Mouse (Mus musculus) kidney, embryonic 15.5 days (tissue): ENCODE measurements around the gene Acpp. TPM values are rescaled to one million over a fixed set of nuclear protein-coding genes. Genes with fewer than 3 reads are reported as not detected.
"Not testable (repeated sequence)": the region's sequence is repeated elsewhere in the genome, so short reads cannot be mapped to it uniquely, and the experiment has no call there.

Experiments used
- ATAC-seq: fragments of 200-750 bp; cut with Nextera tagmentation; replicated peaks from 2 replicates; pipeline ENCODE4 v1.8.0; 2017; ENCODE audit warnings: moderate TSS enrichment; ENCODE audit not compliant: low FRiP score
- H3K27ac ChIP-seq: fragments of 300-500 bp; sonication (generic); 2 replicates; pipeline ENCODE4 v1.5.1; 2015; ENCODE audit warnings: mild to moderate bottlenecking, inconsistent platforms
- H3K27me3 ChIP-seq: fragments of 300-500 bp; sonication (generic); 2 replicates; pipeline ENCODE4 v1.6.1; 2015; ENCODE audit warnings: inconsistent platforms
- H3K36me3 ChIP-seq: fragments of 300-500 bp; sonication (generic); 2 replicates; pipeline ENCODE4 v1.6.1; 2015; ENCODE audit warnings: inconsistent platforms
- H3K4me1 ChIP-seq: fragments of 300-500 bp; sonication (generic); 2 replicates; pipeline ENCODE4 v1.6.1; 2015; ENCODE audit warnings: inconsistent platforms
- H3K4me2 ChIP-seq: fragments of 300-500 bp; sonication (generic); 2 replicates; pipeline ENCODE4 v1.6.1; 2015; ENCODE audit warnings: moderate library complexity, mild to moderate bottlenecking, inconsistent platforms
- H3K4me3 ChIP-seq: fragments of 300-500 bp; sonication (generic); replicated peaks from 2 replicates; pipeline ENCODE4 v1.5.1; 2015; ENCODE audit warnings: mild to moderate bottlenecking, inconsistent platforms
- H3K9ac ChIP-seq: fragments of 300-500 bp; sonication (generic); 2 replicates; pipeline ENCODE4 v1.6.1; 2015; ENCODE audit warnings: mild to moderate bottlenecking, inconsistent platforms
- H3K9me3 ChIP-seq: fragments of 300-500 bp; sonication (generic); replicated peaks from 2 replicates; pipeline ENCODE4 v1.6.1; 2016; ENCODE audit warnings: inconsistent platforms
- WGBS: fragments of 180-500 bp; shearing (Covaris S2); methylation state at CpG from one replicate; pipeline ENCODE4 v1.1.7; 2015; ENCODE audit warnings: mixed read lengths; 5-methylcytosine and 5-hydroxymethylcytosine counted together
- polyA plus RNA-seq: library from polyadenylated mRNA; unstranded; fragments of >200 nt; fragmentation: Nextera tagmentation; extraction: Ambion mirVana; gene quantifications from 2 replicates; pipeline ENCODE4 v1.2.1, GENCODE M21; 2015

Acpp gene
- 1.7 and 2.2 TPM in 2 replicates for polyA plus RNA-seq

GRCm38 (mm10) chr9:104337183-104337931 is at the start of gene Acpp:
Gene Acpp, minus strand, starts transcription at chr9:104337748.
- H3K9me3 ChIP-seq, result no peaks in the 10 kb centered on the region
- no peaks in the 10 kb centered on the region for H3K36me3 ChIP-seq
- 0 out of 2 replicates have a peak within 1 kb of the TSS, but pooled peaks have one; percentile 3 for H3K9ac ChIP-seq
- peak within 1 kb of the TSS; percentile 58 for H3K4me2 ChIP-seq
- peak within 1 kb of the TSS; percentile 33 for H3K4me3 ChIP-seq
- H3K27me3 ChIP-seq, result no peaks in the 10 kb centered on the region
- peaks cover 12% of the 10 kb centered on the region for H3K4me1 ChIP-seq
- peak within 1 kb of the TSS; percentile 45; the same call in 1 of the 2 replicates for H3K27ac ChIP-seq
- peak; percentile 91 for ATAC-seq
- WGBS, result 18% methylated on average over 18 of the region's 18 CpGs

- H3K27ac ChIP-seq, result no peak overlapping the region
Measured at GRCm38 (mm10) chr9:104382571-104383170, 45.1 kb upstream of the Acpp start.

GRCm38 (mm10) chr9:104379532-104380162 is 42.1 kb upstream of the Acpp start:
- no peak for ATAC-seq
- H3K27me3 ChIP-seq, result no peaks in the 10 kb centered on the region
- H3K27ac ChIP-seq, result no peak overlapping the region
- H3K4me2 ChIP-seq, result no peak overlapping the region
- H3K4me1 ChIP-seq, result no peaks in the 10 kb centered on the region
- H3K4me3 ChIP-seq, result no peak overlapping the region
- H3K9me3 ChIP-seq, result no peaks in the 10 kb centered on the region
- H3K9ac ChIP-seq, result no peak overlapping the region
- no peaks in the 10 kb centered on the region for H3K36me3 ChIP-seq
- WGBS, result 68% methylated on average over 9 of the region's 9 CpGs

More at GRCm38 (mm10) chr9:104382571-104383170, 45.1 kb upstream of the Acpp start:
- no peak for ATAC-seq
- no peaks in the 10 kb centered on the region for H3K4me1 ChIP-seq
- H3K4me2 ChIP-seq, result no peak overlapping the region
- H3K36me3 ChIP-seq, result no peaks in the 10 kb centered on the region
- no peak overlapping the region for H3K4me3 ChIP-seq
- WGBS, result 85% methylated on average over 6 of the region's 6 CpGs
- no peak overlapping the region for H3K9ac ChIP-seq
- no peaks in the 10 kb centered on the region for H3K27me3 ChIP-seq
- H3K9me3 ChIP-seq, result no peaks in the 10 kb centered on the region

GRCm38 (mm10) chr9:104375573-104375972 is 38.0 kb upstream of the Acpp start:
- WGBS, result 21% methylated on average over 3 of the region's 3 CpGs
- H3K4me2 ChIP-seq, result no peak overlapping the region
- 0 out of 2 replicates have a peak, but pooled peaks cover 3% of the 10 kb centered on the region for H3K9me3 ChIP-seq
- H3K9ac ChIP-seq, result no peak overlapping the region
- no peaks in the 10 kb centered on the region for H3K4me1 ChIP-seq
- no peak for ATAC-seq
- H3K27me3 ChIP-seq, result no peaks in the 10 kb centered on the region
- no peak overlapping the region for H3K4me3 ChIP-seq
- H3K36me3 ChIP-seq, result no peaks in the 10 kb centered on the region
- no peak overlapping the region for H3K27ac ChIP-seq

GRCm38 (mm10) chr9:104373253-104373652 is 35.7 kb upstream of the Acpp start:
- 0 out of 2 replicates have a peak, but pooled peaks have one; percentile 46 for ATAC-seq
- H3K36me3 ChIP-seq, result no peaks in the 10 kb centered on the region
- H3K9me3 ChIP-seq, result 0 out of 2 replicates have a peak, but pooled peaks cover 4% of the 10 kb centered on the region
- WGBS, result 20% methylated on average over 6 of the region's 6 CpGs
- no peaks in the 10 kb centered on the region for H3K4me1 ChIP-seq
- H3K4me3 ChIP-seq, result no peak overlapping the region
- H3K9ac ChIP-seq, result no peak overlapping the region
- H3K4me2 ChIP-seq, result no peak overlapping the region
- no peak overlapping the region for H3K27ac ChIP-seq
- H3K27me3 ChIP-seq, result no peaks in the 10 kb centered on the region

GRCm38 (mm10) chr9:104366983-104367382 is 29.4 kb upstream of the Acpp start:
- 87% methylated on average over 2 of the region's 2 CpGs for WGBS
- ATAC-seq, result no peak

GRCm38 (mm10) chr9:104361951-104362350 is 24.4 kb upstream of the Acpp start:
- not testable (repeated sequence) for H3K36me3 ChIP-seq, H3K27me3 ChIP-seq, ATAC-seq, H3K9ac ChIP-seq, H3K4me1 ChIP-seq, H3K4me3 ChIP-seq, H3K9me3 ChIP-seq
- 60% methylated on average over 1 of the region's 1 CpGs for WGBS
- peak overlapping the region; percentile 36 for H3K4me2 ChIP-seq
- peak overlapping the region; percentile 56 for H3K27ac ChIP-seq

More at GRCm38 (mm10) chr9:104366983-104367382, 29.4 kb upstream of the Acpp start:
- Histone ChIP-seq H3K27ac (no peak overlapping the region), H3K36me3 (no peaks in the 10 kb centered on the region), H3K9ac (no peak overlapping the region), H3K4me2 (no peak overlapping the region), H3K4me3 (no peak overlapping the region), H3K4me1 (no peaks in the 10 kb centered on the region), H3K9me3 (0 out of 2 replicates have a peak, but pooled peaks cover 4% of the 10 kb centered on the region), H3K27me3 (no peaks in the 10 kb centered on the region)

- WGBS, result 59% methylated on average over 17 of the region's 17 CpGs
- H3K4me3 ChIP-seq, result no peak overlapping the region
- peak; percentile 80 for ATAC-seq
- H3K36me3 ChIP-seq, result no peaks in the 10 kb centered on the region
- H3K9ac ChIP-seq, result no peak overlapping the region
- H3K4me1 ChIP-seq, result peaks cover 7% of the 10 kb centered on the region; the same call in 1 of the 2 replicates
- peak overlapping the region; percentile 56 for H3K27ac ChIP-seq
- H3K4me2 ChIP-seq, result peak overlapping the region; percentile 36
- H3K9me3 ChIP-seq, result no peaks in the 10 kb centered on the region
- H3K27me3 ChIP-seq, result no peaks in the 10 kb centered on the region
Measured at GRCm38 (mm10) chr9:104361073-104361891, 23.7 kb upstream of the Acpp start.

- Histone ChIP-seq H3K9me3 (no peaks in the 10 kb centered on the region), H3K9ac (no peak overlapping the region), H3K27me3 (no peaks in the 10 kb centered on the region), H3K4me3 (no peak overlapping the region), H3K27ac (no peak overlapping the region), H3K4me2 (no peak overlapping the region), H3K36me3 (no peaks in the 10 kb centered on the region), H3K4me1 (peaks cover 14% of the 10 kb centered on the region)
- ATAC-seq, result no peak
- 79% methylated on average over 4 of the region's 4 CpGs for WGBS
Measured at GRCm38 (mm10) chr9:104360389-104360788, 22.8 kb upstream of the Acpp start.

GRCm38 (mm10) chr9:104355521-104356270 is 18.1 kb upstream of the Acpp start:
- Histone ChIP-seq H3K4me3 (no peak overlapping the region), H3K9me3 (no peaks in the 10 kb centered on the region), H3K27ac (peak overlapping the region; percentile 69), H3K4me2 (no peak overlapping the region), H3K27me3 (no peaks in the 10 kb centered on the region), H3K4me1 (peaks cover 9% of the 10 kb centered on the region), H3K9ac (no peak overlapping the region), H3K36me3 (no peaks in the 10 kb centered on the region)
- peak; percentile 74; the same call in 1 of the 2 replicates for ATAC-seq
- 67% methylated on average over 8 of the region's 8 CpGs for WGBS

GRCm38 (mm10) chr9:104344136-104344535 is 6.6 kb upstream of the Acpp start:
- no peaks in the 10 kb centered on the region for H3K9me3 ChIP-seq
- no peak overlapping the region for H3K9ac ChIP-seq
- no peaks in the 10 kb centered on the region for H3K27me3 ChIP-seq
- H3K4me2 ChIP-seq, result no peak overlapping the region
- no peak overlapping the region for H3K4me3 ChIP-seq
- H3K4me1 ChIP-seq, result 0 out of 2 replicates have a peak, but pooled peaks cover 5% of the 10 kb centered on the region
- ATAC-seq, result no peak
- H3K36me3 ChIP-seq, result no peaks in the 10 kb centered on the region
- H3K27ac ChIP-seq, result no peak overlapping the region
- 88% methylated on average over 5 of the region's 5 CpGs for WGBS
